Mouse (Mus musculus) Patski (cell line): ENCODE data around the gene Zfp346. TPM values are rescaled to one million over a fixed set of nuclear protein-coding genes. Genes with fewer than 3 reads are reported as not detected.

Experiments used
- ATAC-seq: fragments of 100-300 bp; one replicate; pipeline ENCODE4 v1.8.0; 2021
- CTCF ChIA-PET: fragments of 350-600 bp; sonication (Branson Sonifier 250); formaldehyde crosslinking; loops from one replicate; lab custom pipeline; 2022; ENCODE audit warnings: inconsistent platforms; lab: Charles Lee
- POLR2A ChIA-PET: fragments of 350-600 bp; sonication (Branson Sonifier 250); formaldehyde crosslinking; loops from one replicate; lab custom pipeline; 2022; ENCODE audit warnings: antibody characterized with exemption, inconsistent platforms; lab: Charles Lee
- DNase-seq: peaks from one replicate; pipeline ENCODE4 v3.0.0-alpha.2; 2011; ENCODE audit warnings: low read depth, low spot score
- H3K27me3 ChIP-seq: fragments of 371-371 bp; one replicate; pipeline ENCODE4 v1.5.1; 2021
- CTCF ChIP-seq: fragments of 100-300 bp; IDR thresholded peaks from one replicate; pipeline ENCODE4 v1.5.1; 2021
- in situ Hi-C: fragments of 300-500 bp; cut with MboI; formaldehyde crosslinking; loops from 3 replicates; pipeline ENCODE4 v1.11.1; 2018; ENCODE audit warnings: low pct_unique_long_range_greater_than_20kb, mixed read lengths
- polyA plus RNA-seq: library from polyadenylated mRNA; unstranded; gene quantifications from one replicate; pipeline ENCODE4 v1.2.3, GENCODE M21; 2021

Gene Zfp346
- polyA plus RNA-seq, 1 experiment from 2014 or later: 22.2 TPM

GRCm38 (mm10) chr13:55172336-55172770 lies 67.2 kb downstream of the Zfp346 start:
- in situ Hi-C loops: no loop called here
- DNase-seq: no peak
- no peak for ATAC-seq
- ChIA-PET POLR2A (no interaction called here), CTCF (interaction anchor here (1.0 kb wide), 1 partner anchor 35 kb away, joined by 3 read pairs; no protein-coding TSS in a partner anchor)
- no peak for TF ChIP-seq CTCF
- H3K27me3 ChIP-seq: no peaks in the 10 kb centered on the region

- no peak for TF ChIP-seq CTCF
- no peaks in the 10 kb centered on the region for H3K27me3 ChIP-seq
- ATAC-seq (no peak), DNase-seq (no peak)
- CTCF ChIA-PET: no interaction called here
- in situ Hi-C loops: no loop called here
- POLR2A ChIA-PET: no interaction called here
Measured at GRCm38 (mm10) chr13:55174347-55174746, 69.2 kb downstream of the Zfp346 start.

- CTCF ChIA-PET: no interaction called here
- POLR2A ChIA-PET: no interaction called here
- no peak for TF ChIP-seq CTCF
- DNase-seq: no peak
- no peak for ATAC-seq
- in situ Hi-C loops: loop anchor here (5.0 kb wide), 2 partner anchors 39 to 379 kb away; no protein-coding TSS in a partner anchor
- no peaks in the 10 kb centered on the region for H3K27me3 ChIP-seq
Measured at GRCm38 (mm10) chr13:55176265-55176664, 71.2 kb downstream of the Zfp346 start.

GRCm38 (mm10) chr13:55177903-55178496 lies 72.9 kb downstream of the Zfp346 start:
- H3K27me3 ChIP-seq: no peaks in the 10 kb centered on the region
- DNase-seq (no peak), ATAC-seq (no peak)
- in situ Hi-C loops: loop anchor here (5.0 kb wide), 2 partner anchors 41 to 381 kb away; no protein-coding TSS in a partner anchor
- POLR2A ChIA-PET: no interaction called here
- CTCF ChIA-PET: interaction anchor here (0.8 to 1.0 kb wide), 3 partner anchors 12 to 46 kb away, joined by 3 read pairs; no protein-coding TSS in a partner anchor
- no peak for TF ChIP-seq CTCF

GRCm38 (mm10) chr13:55178556-55178955 lies 73.4 kb downstream of the Zfp346 start:
- in situ Hi-C loops: loop anchor here (5.0 kb wide), 2 partner anchors 41 to 381 kb away; no protein-coding TSS in a partner anchor
- no peaks in the 10 kb centered on the region for H3K27me3 ChIP-seq
- DNase-seq (no peak), ATAC-seq (no peak)
- CTCF ChIA-PET: interaction anchor here (0.8 to 1.0 kb wide), 2 partner anchors 43 to 47 kb away, joined by 3 read pairs; no protein-coding TSS in a partner anchor
- peak; percentile 70 for TF ChIP-seq CTCF
- POLR2A ChIA-PET: no interaction called here

GRCm38 (mm10) chr13:55179591-55179990 lies 74.5 kb downstream of the Zfp346 start:
- in situ Hi-C loops: loop anchor here (5.0 kb wide), 2 partner anchors 42 to 382 kb away; no protein-coding TSS in a partner anchor
- no peaks in the 10 kb centered on the region for H3K27me3 ChIP-seq
- TF ChIP-seq CTCF: no peak
- no peak for ATAC-seq
- ChIA-PET POLR2A (no interaction called here), CTCF (interaction anchor here (1.1 to 1.6 kb wide), 2 partner anchors 10 to 45 kb away, joined by 3 read pairs; no protein-coding TSS in a partner anchor)
- no peak for DNase-seq

- in situ Hi-C loops: no loop called here
- ATAC-seq: no peak
Measured at GRCm38 (mm10) chr13:55181786-55182172, 76.7 kb downstream of the Zfp346 start.

GRCm38 (mm10) chr13:55182173-55182894 lies 77.2 kb downstream of the Zfp346 start:
- no peak for ATAC-seq
- no peaks in the 10 kb centered on the region for H3K27me3 ChIP-seq
- peak; percentile 74 for TF ChIP-seq CTCF
- CTCF ChIA-PET: interaction anchor here (0.9 to 1.5 kb wide), 3 partner anchors 12 to 39 kb away, joined by 3 to 4 read pairs (median 4); no protein-coding TSS in a partner anchor
- DNase-seq: no peak
- in situ Hi-C loops: no loop called here
- POLR2A ChIA-PET: no interaction called here

More at GRCm38 (mm10) chr13:55181786-55182172, 76.7 kb downstream of the Zfp346 start:
- no peaks in the 10 kb centered on the region for H3K27me3 ChIP-seq
- POLR2A ChIA-PET: no interaction called here
- TF ChIP-seq CTCF: no peak
- no peak for DNase-seq
- CTCF ChIA-PET: no interaction called here

- ChIA-PET POLR2A (no interaction called here), CTCF (interaction anchor here (0.9 to 1.5 kb wide), 3 partner anchors 11 to 38 kb away, joined by 3 to 4 read pairs (median 4); no protein-coding TSS in a partner anchor)
- in situ Hi-C loops: no loop called here
- ATAC-seq: no peak
- TF ChIP-seq CTCF: no peak
- DNase-seq: no peak
- no peaks in the 10 kb centered on the region for H3K27me3 ChIP-seq
Measured at GRCm38 (mm10) chr13:55183382-55183781, 78.3 kb downstream of the Zfp346 start.

Other genes starting within 250 kb of the Zfp346 start
- not detected for gene Unc5a, start 155.9 kb upstream of the Zfp346 start, polyA plus RNA-seq
- gene Hk3, start 83.9 kb upstream of the Zfp346 start, polyA plus RNA-seq: not detected
- 38.1 TPM for gene Uimc1, start 5.0 kb upstream of the Zfp346 start, polyA plus RNA-seq
- not detected for gene Gm17617, start 28.2 kb downstream of the Zfp346 start, polyA plus RNA-seq
- 2.6 TPM for gene Fgfr4, start 47.3 kb downstream of the Zfp346 start, polyA plus RNA-seq
- 15.1 TPM for gene Nsd1, start 104.5 kb downstream of the Zfp346 start, polyA plus RNA-seq
- 300 TPM for gene Prelid1, start 215.2 kb downstream of the Zfp346 start, polyA plus RNA-seq
- gene Rab24, start 216.6 kb downstream of the Zfp346 start, polyA plus RNA-seq: 94.0 TPM
- gene Mxd3, start 224.5 kb downstream of the Zfp346 start, polyA plus RNA-seq: 14.8 TPM